Mouse (Mus musculus) kidney, adult 2 months (tissue): Measurements from ENCODE around the gene Agtpbp1.

Experiments used
- CTCF ChIP-seq: fragments of 200-500 bp; conservative IDR thresholded peaks from 2 replicates; pipeline ENCODE4 v1.5.1; 2011; ENCODE audit warnings: low read depth, mild to moderate bottlenecking, control low read depth, low read length, moderate library complexity, mixed read lengths; ENCODE audit not compliant: insufficient read depth, insufficient read length
- POLR2A ChIP-seq: fragments of 200-500 bp; IDR thresholded peaks from one replicate; pipeline ENCODE4 v1.6.1; 2011; ENCODE audit warnings: low read depth, low read length, control low read depth

GRCm38 (mm10) chr13:59447130-59447529, 137.9 kb downstream of the Agtpbp1 start:
- TF ChIP-seq CTCF: no peak
- TF ChIP-seq POLR2A: no peak
